Mouse (Mus musculus) retina, embryonic 14.5 days (tissue): ENCODE data around the gene Gm20219.

ENCODE experiments used
- DNase-seq: peaks from one replicate; pipeline ENCODE4 v3.0.0-alpha.2; 2015; ENCODE audit warnings: low spot score

The Gm20219 gene

GRCm38 (mm10) chr17:56552781-56553363 lies 1.3 kb downstream of the Gm20219 start:
- DNase-seq = peak; percentile 81

GRCm38 (mm10) chr17:56551841-56552581 lies 2.2 kb downstream of the Gm20219 start:
- no peak for DNase-seq

- DNase-seq = no peak
These were observed 3.3 kb downstream of the Gm20219 start for GRCm38 (mm10) chr17:56550784-56551475.

GRCm38 (mm10) chr17:56548605-56549105 lies 5.5 kb downstream of the Gm20219 start:
- no peak for DNase-seq

- no peak for DNase-seq
These were observed 6.2 kb downstream of the Gm20219 start for GRCm38 (mm10) chr17:56547846-56548604.

DNA sequence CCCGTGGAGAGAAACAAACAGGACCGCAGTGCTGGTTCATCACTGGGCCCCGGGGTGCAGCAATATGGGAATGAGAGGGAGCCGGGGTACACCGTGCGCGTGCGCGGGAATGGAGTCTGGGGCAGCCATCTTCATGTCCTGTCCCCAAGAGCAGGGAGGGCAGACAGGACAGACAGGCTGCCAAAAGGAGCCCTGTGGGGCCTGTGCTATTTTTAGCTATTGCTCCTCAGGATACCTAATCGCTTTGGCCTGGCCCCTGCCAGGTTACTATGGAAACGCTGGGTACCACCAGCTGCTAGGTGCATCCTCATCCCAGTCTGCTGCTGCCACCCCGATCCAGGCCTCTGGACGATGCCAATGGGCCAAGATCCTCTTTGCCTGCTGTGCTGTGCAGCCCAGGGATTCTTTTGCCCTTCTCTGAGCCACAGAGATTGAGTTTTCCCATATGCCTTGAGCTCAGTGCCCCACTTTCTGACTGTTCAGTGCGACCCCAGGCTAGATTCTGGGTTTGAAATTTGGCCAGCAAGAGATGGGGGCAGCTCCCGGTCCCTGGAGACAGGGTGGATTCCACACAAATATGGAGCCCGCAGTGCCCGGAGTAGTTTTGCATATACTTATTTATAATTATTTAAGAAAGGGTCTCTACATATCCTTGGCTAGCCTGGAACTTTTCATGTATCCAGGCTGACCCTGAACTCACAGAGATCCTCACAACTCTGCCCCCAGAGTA lies 6.9 kb downstream of the Gm20219 start:
- peak; percentile 50 for DNase-seq

DNA sequence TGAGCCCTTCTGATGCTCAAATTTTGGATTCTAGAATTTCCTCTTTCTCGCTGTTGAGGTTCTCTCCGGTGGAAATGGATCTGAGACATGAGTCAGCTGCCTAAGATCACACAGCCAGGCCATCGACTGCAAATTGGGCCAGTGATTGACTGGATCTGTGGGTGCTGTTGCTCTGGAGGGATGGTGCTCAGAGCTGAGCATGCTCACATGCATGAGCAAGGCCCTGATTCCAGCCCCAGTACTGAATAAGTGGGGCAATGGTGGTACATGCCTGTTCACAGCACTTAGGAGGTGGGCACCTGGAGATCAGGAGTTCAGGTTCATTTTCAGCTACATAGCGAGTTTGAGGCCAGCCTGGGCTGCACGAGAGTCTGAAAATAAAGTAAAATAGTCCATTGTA lies 7.6 kb downstream of the Gm20219 start:
- no peak for DNase-seq

GRCm38 (mm10) chr17:56545945-56546344 lies 8.2 kb downstream of the Gm20219 start:
- no peak for DNase-seq

- no peak for DNase-seq
These were observed 9.3 kb downstream of the Gm20219 start for GRCm38 (mm10) chr17:56544699-56545387.

DNA sequence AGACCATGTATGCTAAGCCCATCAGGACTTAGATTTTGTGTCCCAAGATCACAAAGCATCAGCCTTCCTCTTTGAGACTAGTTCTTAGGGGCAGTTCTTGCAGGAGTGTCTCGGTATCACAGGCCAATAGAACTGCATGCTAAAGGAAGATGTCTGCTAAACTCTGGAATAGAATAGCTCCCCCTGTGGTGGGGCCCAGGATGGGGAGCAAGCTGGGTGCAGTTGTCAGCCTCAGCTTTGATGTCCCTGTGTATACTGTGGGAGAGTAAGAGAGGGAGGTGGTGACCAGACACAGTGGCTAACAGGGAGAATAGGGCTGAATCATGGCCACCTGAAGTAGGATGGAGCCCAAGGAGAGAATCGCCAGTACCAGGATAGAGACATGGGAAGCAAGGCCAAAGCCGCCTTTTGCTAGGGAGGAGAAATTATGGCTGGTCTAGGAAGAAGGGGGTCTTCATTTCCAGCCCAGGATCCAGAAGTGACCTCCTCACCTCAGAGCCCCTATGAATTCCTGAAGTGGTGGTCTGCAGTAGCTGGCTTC lies 10.4 kb downstream of the Gm20219 start:
- no peak for DNase-seq

GRCm38 (mm10) chr17:56542736-56543135 lies 11.5 kb downstream of the Gm20219 start:
- no peak for DNase-seq

- no peak for DNase-seq
These were observed 13.6 kb downstream of the Gm20219 start for GRCm38 (mm10) chr17:56540562-56540975.

DNA sequence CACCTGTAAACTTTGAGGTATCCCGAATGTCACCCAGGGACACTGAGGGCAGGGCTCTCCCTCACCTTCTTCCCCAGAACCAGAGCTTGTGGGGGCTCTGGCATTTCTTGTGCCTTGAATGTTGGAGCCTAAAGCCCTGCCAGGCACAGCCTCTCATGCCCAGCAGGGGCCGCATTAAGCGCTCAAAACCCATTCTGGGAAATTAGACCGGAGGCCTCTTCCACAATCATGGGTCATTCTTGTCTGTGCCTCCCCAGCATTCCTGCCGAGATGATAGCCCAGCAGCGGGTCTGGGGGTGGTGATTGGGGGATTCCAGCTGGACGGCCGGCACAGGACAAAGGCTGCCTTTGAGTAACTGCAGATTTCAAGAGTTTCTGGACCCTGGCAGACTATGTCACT lies 16.3 kb downstream of the Gm20219 start:
- DNase-seq = peak; percentile 78

DNA sequence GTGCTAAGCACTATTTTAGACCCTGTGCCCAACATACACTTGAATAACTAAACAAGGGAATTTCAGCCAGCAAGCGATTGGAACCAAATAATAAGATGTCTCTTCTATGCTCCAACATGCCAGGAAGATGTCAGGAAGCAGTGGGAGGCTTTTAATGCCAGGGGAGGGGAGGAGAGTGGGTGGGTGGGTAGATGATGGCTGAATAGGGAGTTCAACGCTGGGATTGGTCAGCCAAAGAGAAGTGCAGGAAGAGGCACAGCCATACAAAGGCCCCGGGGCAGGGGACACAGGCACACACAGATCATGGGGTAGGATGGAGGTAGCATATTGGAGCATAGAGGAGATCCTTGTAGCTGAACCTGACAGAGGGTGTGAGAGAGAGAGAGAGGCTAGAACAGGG lies 17.3 kb downstream of the Gm20219 start:
- DNase-seq = no peak

DNA sequence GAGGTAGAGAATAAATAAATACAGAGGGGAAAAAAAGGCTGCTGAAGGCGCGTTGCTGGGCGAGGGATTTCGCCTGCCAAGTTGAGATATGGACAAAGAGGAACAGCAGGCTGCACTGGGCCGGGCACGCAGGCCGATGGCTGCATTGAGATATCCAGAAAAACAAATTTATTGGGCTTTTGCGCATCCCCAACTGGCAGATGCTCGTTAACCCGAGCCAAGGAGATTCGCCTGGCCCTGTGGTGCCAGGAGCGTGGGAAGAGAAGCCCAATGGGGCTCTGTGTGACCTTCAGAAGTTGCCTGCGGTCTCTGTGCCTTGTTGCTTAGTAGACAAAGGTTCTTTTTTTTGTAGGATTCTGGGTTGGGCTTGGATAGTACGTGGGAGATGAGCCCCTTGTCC lies 18.0 kb downstream of the Gm20219 start:
- no peak for DNase-seq

- DNase-seq = no peak
These were observed 29.2 kb downstream of the Gm20219 start for GRCm38 (mm10) chr17:56524943-56525342.

- no peak for DNase-seq
These were observed 31.4 kb downstream of the Gm20219 start for GRCm38 (mm10) chr17:56522744-56523143.

DNA sequence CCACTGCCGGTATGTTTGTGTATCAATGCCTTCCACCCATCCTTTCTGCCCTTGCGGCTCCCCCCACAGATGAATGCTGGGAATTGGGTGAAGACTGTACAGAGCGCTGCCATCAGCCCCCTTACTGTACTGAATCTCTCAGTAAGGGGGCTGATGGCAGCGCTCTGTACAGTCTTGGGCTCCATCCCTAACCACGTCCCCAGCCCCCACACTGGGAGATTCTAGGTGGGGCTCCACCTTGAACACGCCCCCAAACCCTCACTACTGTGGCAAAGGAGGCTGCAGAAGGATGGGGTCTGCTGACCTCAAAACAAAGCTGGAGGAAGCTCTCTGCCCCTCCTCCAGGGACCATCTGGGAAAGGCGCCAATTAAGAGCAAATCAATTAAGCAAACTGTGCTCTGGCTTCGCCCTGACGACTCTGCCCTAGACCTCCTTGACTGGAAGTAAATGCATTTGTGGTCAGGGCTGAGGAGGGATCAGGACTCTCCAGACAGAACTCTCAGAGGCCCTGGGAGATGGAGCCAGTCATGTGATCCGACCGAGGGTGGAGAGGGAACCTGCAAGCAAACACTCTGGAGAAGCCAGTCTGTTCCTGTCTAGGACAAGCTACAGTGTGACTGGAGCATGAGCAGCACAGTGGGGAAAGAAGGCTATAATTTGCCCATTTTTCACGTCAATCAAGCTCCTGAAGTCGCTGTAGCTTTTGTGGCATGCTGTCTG lies 38.3 kb downstream of the Gm20219 start:
- peak; percentile 86 for DNase-seq

DNA sequence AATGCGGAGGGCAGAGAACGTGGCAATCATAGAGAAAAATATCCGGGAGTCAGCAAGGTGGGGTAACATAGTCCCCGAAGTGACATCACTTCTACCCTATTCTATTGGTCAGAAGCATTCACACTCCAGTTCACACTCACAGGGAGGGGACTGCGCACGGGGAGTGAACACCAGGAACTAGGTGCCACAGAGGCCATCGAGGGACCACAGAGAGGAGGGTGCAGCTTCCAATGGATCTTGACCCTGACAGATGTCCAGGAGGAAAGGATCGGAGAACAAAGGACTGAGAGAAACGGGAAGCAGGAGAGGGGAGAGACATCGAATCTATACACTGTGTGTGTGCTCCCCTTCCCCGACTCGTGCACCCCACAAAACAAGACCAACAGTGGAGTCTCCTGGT lies 39.3 kb downstream of the Gm20219 start:
- DNase-seq = peak; percentile 58

- no peak for DNase-seq
These were observed 39.9 kb downstream of the Gm20219 start for GRCm38 (mm10) chr17:56514330-56514729.
